Mouse (Mus musculus) gastrocnemius, postnatal 10 days (tissue): Measurements from ENCODE around the gene Smco3. TPM values are rescaled to one million over a fixed set of nuclear protein-coding genes. Genes with fewer than 3 reads are reported as not detected.

Experiments used
- DNase-seq: peaks from one replicate; pipeline ENCODE4 v3.0.0; 2021; ENCODE audit warnings: mixed read lengths
- total RNA-seq, 2 experiments: library from RNA; stranded (reverse); gene quantifications; 2 replicates each; pipeline ENCODE4 v1.2.3; 2021

Smco3 gene
- total RNA-seq, 2 experiments from 2014 or later: 0.77 to 1.7 TPM

GRCm38 (mm10) chr6:136845706-136846480 lies 10.6 kb upstream of the Smco3 start:
- DNase-seq: no peak

- DNase-seq: no peak
These were observed 9.7 kb upstream of the Smco3 start for GRCm38 (mm10) chr6:136844903-136845302.

- DNase-seq: no peak
These were observed 2.1 kb upstream of the Smco3 start for GRCm38 (mm10) chr6:136837323-136837722.

GRCm38 (mm10) chr6:136831712-136832111 lies 3.5 kb downstream of the Smco3 start:
- DNase-seq: no peak

GRCm38 (mm10) chr6:136828681-136829080 lies 6.6 kb downstream of the Smco3 start:
- no peak for DNase-seq

- DNase-seq: peak; percentile 94
These were observed 7.2 kb downstream of the Smco3 start, which contains the start of gene Wbp11 for GRCm38 (mm10) chr6:136827881-136828561. TSS of gene Wbp11 (minus strand) at chr6:136828233.

- DNase-seq: no peak
These were observed 7.8 kb downstream of the Smco3 start, which contains the start of gene BC049715 for GRCm38 (mm10) chr6:136827516-136827880. TSS of gene BC049715 (plus strand) at chr6:136827626.

GRCm38 (mm10) chr6:136827116-136827515 lies 8.1 kb downstream of the Smco3 start:
- no peak for DNase-seq

GRCm38 (mm10) chr6:136824987-136825386 lies 10.3 kb downstream of the Smco3 start:
- DNase-seq: no peak

GRCm38 (mm10) chr6:136821086-136821485 lies 14.2 kb downstream of the Smco3 start:
- DNase-seq: no peak

GRCm38 (mm10) chr6:136820381-136820780 lies 14.9 kb downstream of the Smco3 start:
- no peak for DNase-seq

- DNase-seq: no peak
These were observed 17.7 kb downstream of the Smco3 start for GRCm38 (mm10) chr6:136817549-136817948.

GRCm38 (mm10) chr6:136816826-136817225 lies 18.4 kb downstream of the Smco3 start:
- DNase-seq: no peak

- no peak for DNase-seq
These were observed 19.9 kb downstream of the Smco3 start for GRCm38 (mm10) chr6:136815381-136815780.

- no peak for DNase-seq
These were observed 22.1 kb downstream of the Smco3 start for GRCm38 (mm10) chr6:136813117-136813516.

- no peak for DNase-seq
These were observed 24.1 kb downstream of the Smco3 start for GRCm38 (mm10) chr6:136811196-136811595.

GRCm38 (mm10) chr6:136809673-136810072 lies 25.6 kb downstream of the Smco3 start:
- no peak for DNase-seq

- no peak for DNase-seq
These were observed 26.2 kb downstream of the Smco3 start for GRCm38 (mm10) chr6:136809077-136809476.

GRCm38 (mm10) chr6:136808631-136809046 lies 26.6 kb downstream of the Smco3 start:
- DNase-seq: peak; percentile 32

- DNase-seq: peak; percentile 99
These were observed 27.2 kb downstream of the Smco3 start, which contains the start of gene H2afj for GRCm38 (mm10) chr6:136808014-136808417. TSS of gene H2afj (plus strand) at chr6:136808244.

GRCm38 (mm10) chr6:136807395-136808013 lies 27.7 kb downstream of the Smco3 start:
- DNase-seq: no peak

- DNase-seq: no peak
These were observed 28.4 kb downstream of the Smco3 start for GRCm38 (mm10) chr6:136806819-136807218.

GRCm38 (mm10) chr6:136805409-136805775 lies 29.9 kb downstream of the Smco3 start:
- no peak for DNase-seq
